Mouse (Mus musculus) liver, embryonic 15.5 days (tissue): ENCODE measurements at regions not wholly inside any gene's neighbourhood (a gene's known extent, or its start where the extent isn't known, plus 50 kb on each side); places are given as distances from the start of the nearest gene placed in this dataset.

Experiments
- ATAC-seq: fragments of 200-750 bp; cut with Nextera tagmentation; 2 replicates; pipeline ENCODE4 v1.8.0; 2017; ENCODE audit warnings: moderate number of reproducible peaks, mild to moderate bottlenecking, moderate library complexity; ENCODE audit not compliant: insufficient read depth
- H3K27ac ChIP-seq: fragments of 300-500 bp; sonication (generic); replicated peaks from 2 replicates; pipeline ENCODE4 v1.5.1; 2015; ENCODE audit warnings: mild to moderate bottlenecking, inconsistent platforms
- H3K27me3 ChIP-seq: fragments of 300-500 bp; sonication (generic); 2 replicates; pipeline ENCODE4 v1.6.1; 2015; ENCODE audit warnings: mild to moderate bottlenecking, inconsistent platforms
- H3K36me3 ChIP-seq: fragments of 300-500 bp; sonication (generic); replicated peaks from 2 replicates; pipeline ENCODE4 v1.6.1; 2015; ENCODE audit warnings: moderate library complexity, mild to moderate bottlenecking, inconsistent platforms
- H3K4me1 ChIP-seq: fragments of 300-500 bp; sonication (generic); replicated peaks from 2 replicates; pipeline ENCODE4 v1.6.1; 2015; ENCODE audit warnings: inconsistent platforms
- H3K4me2 ChIP-seq: fragments of 300-500 bp; sonication (generic); 2 replicates; pipeline ENCODE4 v1.6.1; 2015; ENCODE audit warnings: moderate library complexity, mild to moderate bottlenecking, inconsistent platforms
- H3K4me3 ChIP-seq: fragments of 300-500 bp; sonication (generic); replicated peaks from 2 replicates; pipeline ENCODE4 v1.5.1; 2015; ENCODE audit warnings: mild to moderate bottlenecking, inconsistent platforms
- H3K9ac ChIP-seq: fragments of 300-500 bp; sonication (generic); 2 replicates; pipeline ENCODE4 v1.6.1; 2015; ENCODE audit warnings: moderate library complexity, mild to moderate bottlenecking, inconsistent platforms
- H3K9me3 ChIP-seq: fragments of 300-500 bp; sonication (generic); replicated peaks from 2 replicates; pipeline ENCODE4 v1.6.1; 2016; ENCODE audit warnings: inconsistent platforms
- WGBS: fragments of 180-500 bp; shearing (Covaris S2); methylation state at CpG from one replicate; pipeline ENCODE4 v1.1.7; 2015; ENCODE audit warnings: mixed read lengths; ENCODE audit not compliant: insufficient replicate concordance; 5-methylcytosine and 5-hydroxymethylcytosine counted together

GRCm38 (mm10) chr1:185836632-185837281 is 280.4 kb downstream of the Lyplal1 start:
- no peak for ATAC-seq

GRCm38 (mm10) chr1:185842481-185842880 is 274.6 kb downstream of the Lyplal1 start:
- Histone ChIP-seq H3K4me3 (no peak overlapping the region), H3K36me3 (no peaks in the 10 kb centered on the region), H3K27me3 (no peaks in the 10 kb centered on the region), H3K4me2 (no peak overlapping the region), H3K9ac (no peak overlapping the region), H3K27ac (no peak overlapping the region), H3K9me3 (no peaks in the 10 kb centered on the region), H3K4me1 (no peaks in the 10 kb centered on the region)
- no peak for ATAC-seq
- 77% methylated on average over 12 of the region's 12 CpGs for WGBS

More at GRCm38 (mm10) chr1:185836632-185837281, 280.4 kb downstream of the Lyplal1 start:
- no peak overlapping the region for H3K9ac ChIP-seq
- no peak overlapping the region for H3K27ac ChIP-seq
- no peaks in the 10 kb centered on the region for H3K4me1 ChIP-seq
- H3K4me3 ChIP-seq, result no peak overlapping the region
- H3K4me2 ChIP-seq, result no peak overlapping the region
- H3K9me3 ChIP-seq, result no peaks in the 10 kb centered on the region
- H3K36me3 ChIP-seq, result no peaks in the 10 kb centered on the region
- WGBS, result 51% methylated on average over 13 of the region's 13 CpGs
- H3K27me3 ChIP-seq, result no peaks in the 10 kb centered on the region

GRCm38 (mm10) chr1:185847161-185847560 is 269.9 kb downstream of the Lyplal1 start:
- 56% methylated on average over 6 of the region's 6 CpGs for WGBS
- no peak for ATAC-seq
- H3K4me1 ChIP-seq, result no peaks in the 10 kb centered on the region
- no peak overlapping the region for H3K4me2 ChIP-seq
- no peak overlapping the region for H3K9ac ChIP-seq
- no peak overlapping the region for H3K4me3 ChIP-seq
- no peaks in the 10 kb centered on the region for H3K36me3 ChIP-seq
- no peaks in the 10 kb centered on the region for H3K9me3 ChIP-seq
- H3K27ac ChIP-seq, result no peak overlapping the region
- H3K27me3 ChIP-seq, result no peaks in the 10 kb centered on the region

GRCm38 (mm10) chr1:185850590-185850989 is 266.5 kb downstream of the Lyplal1 start:
- H3K4me1 ChIP-seq, result no peaks in the 10 kb centered on the region
- no peaks in the 10 kb centered on the region for H3K9me3 ChIP-seq
- H3K4me3 ChIP-seq, result no peak overlapping the region
- H3K36me3 ChIP-seq, result no peaks in the 10 kb centered on the region
- H3K9ac ChIP-seq, result no peak overlapping the region
- no peaks in the 10 kb centered on the region for H3K27me3 ChIP-seq
- no peak for ATAC-seq
- H3K4me2 ChIP-seq, result no peak overlapping the region
- no peak overlapping the region for H3K27ac ChIP-seq

GRCm38 (mm10) chr1:185851262-185851893 is 265.7 kb downstream of the Lyplal1 start:
- H3K27ac ChIP-seq, result no peak overlapping the region
- no peak overlapping the region for H3K4me3 ChIP-seq
- ATAC-seq, result no peak
- no peaks in the 10 kb centered on the region for H3K9me3 ChIP-seq
- H3K9ac ChIP-seq, result no peak overlapping the region
- H3K27me3 ChIP-seq, result no peaks in the 10 kb centered on the region
- H3K36me3 ChIP-seq, result no peaks in the 10 kb centered on the region
- WGBS, result 60% methylated on average over 5 of the region's 5 CpGs
- no peaks in the 10 kb centered on the region for H3K4me1 ChIP-seq
- H3K4me2 ChIP-seq, result no peak overlapping the region

- no peak overlapping the region for H3K4me3 ChIP-seq
- H3K4me2 ChIP-seq, result no peak overlapping the region
- H3K27me3 ChIP-seq, result no peaks in the 10 kb centered on the region
- H3K9me3 ChIP-seq, result no peaks in the 10 kb centered on the region
- ATAC-seq, result peak; percentile 52; the same call in 1 of the 2 replicates
- peaks cover 4% of the 10 kb centered on the region; the same call in 1 of the 2 replicates for H3K4me1 ChIP-seq
- no peaks in the 10 kb centered on the region for H3K36me3 ChIP-seq
- H3K9ac ChIP-seq, result no peak overlapping the region
- no peak overlapping the region for H3K27ac ChIP-seq
- 34% methylated on average over 4 of the region's 4 CpGs for WGBS
These were observed 255.4 kb downstream of the Lyplal1 start for GRCm38 (mm10) chr1:185861692-185862091.

- Histone ChIP-seq H3K36me3 (no peaks in the 10 kb centered on the region), H3K4me1 (peaks cover 4% of the 10 kb centered on the region; the same call in 1 of the 2 replicates), H3K27me3 (no peaks in the 10 kb centered on the region), H3K4me2 (no peak overlapping the region), H3K9me3 (no peaks in the 10 kb centered on the region), H3K9ac (no peak overlapping the region), H3K4me3 (no peak overlapping the region), H3K27ac (no peak overlapping the region)
- 75% methylated on average over 11 of the region's 11 CpGs for WGBS
- ATAC-seq, result no peak
These were observed 251.2 kb downstream of the Lyplal1 start for GRCm38 (mm10) chr1:185865945-185866344.

GRCm38 (mm10) chr1:185866612-185867011 is 250.5 kb downstream of the Lyplal1 start:
- Histone ChIP-seq H3K27ac (no peak overlapping the region), H3K27me3 (no peaks in the 10 kb centered on the region), H3K4me3 (no peak overlapping the region), H3K4me1 (peaks cover 3% of the 10 kb centered on the region; the same call in 1 of the 2 replicates), H3K9me3 (no peaks in the 10 kb centered on the region), H3K36me3 (no peaks in the 10 kb centered on the region), H3K4me2 (no peak overlapping the region), H3K9ac (no peak overlapping the region)
- 43% methylated on average over 6 of the region's 6 CpGs for WGBS
- ATAC-seq, result no peak

GRCm38 (mm10) chr1:185867018-185867417 is 250.1 kb downstream of the Lyplal1 start:
- Histone ChIP-seq H3K4me3 (no peak overlapping the region), H3K36me3 (no peaks in the 10 kb centered on the region), H3K27me3 (no peaks in the 10 kb centered on the region), H3K9ac (no peak overlapping the region), H3K4me1 (no peaks in the 10 kb centered on the region), H3K4me2 (no peak overlapping the region), H3K27ac (no peak overlapping the region), H3K9me3 (no peaks in the 10 kb centered on the region)
- WGBS, result 54% methylated on average over 4 of the region's 4 CpGs
- no peak for ATAC-seq

- Histone ChIP-seq H3K27ac (no peak overlapping the region), H3K27me3 (no peaks in the 10 kb centered on the region), H3K4me1 (no peaks in the 10 kb centered on the region), H3K36me3 (no peaks in the 10 kb centered on the region), H3K9ac (no peak overlapping the region), H3K4me3 (no peak overlapping the region), H3K4me2 (no peak overlapping the region), H3K9me3 (no peaks in the 10 kb centered on the region)
- 65% methylated on average over 4 of the region's 4 CpGs for WGBS
- no peak for ATAC-seq
These were observed 248.4 kb downstream of the Lyplal1 start for GRCm38 (mm10) chr1:185868721-185869120.

GRCm38 (mm10) chr1:185887031-185887430 is 230.1 kb downstream of the Lyplal1 start:
- Histone ChIP-seq H3K27ac (no peak overlapping the region), H3K4me2 (no peak overlapping the region), H3K27me3 (no peaks in the 10 kb centered on the region), H3K9me3 (no peaks in the 10 kb centered on the region), H3K4me3 (no peak overlapping the region), H3K4me1 (no peaks in the 10 kb centered on the region), H3K36me3 (no peaks in the 10 kb centered on the region), H3K9ac (no peak overlapping the region)
- 66% methylated on average over 1 of the region's 1 CpGs for WGBS
- ATAC-seq, result no peak

GRCm38 (mm10) chr1:185891814-185892213 is 225.3 kb downstream of the Lyplal1 start:
- no peaks in the 10 kb centered on the region for H3K9me3 ChIP-seq
- 57% methylated on average over 4 of the region's 4 CpGs for WGBS
- no peak overlapping the region for H3K27ac ChIP-seq
- no peak overlapping the region for H3K4me2 ChIP-seq
- no peaks in the 10 kb centered on the region for H3K4me1 ChIP-seq
- H3K27me3 ChIP-seq, result no peaks in the 10 kb centered on the region
- H3K9ac ChIP-seq, result no peak overlapping the region
- no peak for ATAC-seq
- no peaks in the 10 kb centered on the region for H3K36me3 ChIP-seq
- H3K4me3 ChIP-seq, result no peak overlapping the region
